Mouse (Mus musculus) retina, postnatal 1 day (tissue): ENCODE measurements around the gene Crygb.
"Not testable (repeated sequence)": the region's sequence is repeated elsewhere in the genome, so short reads cannot be mapped to it uniquely, and the experiment has no call there.

ENCODE experiments used
- DNase-seq: peaks from one replicate; pipeline ENCODE4 v3.0.0-alpha.2; 2012

Crygb gene

DNA sequence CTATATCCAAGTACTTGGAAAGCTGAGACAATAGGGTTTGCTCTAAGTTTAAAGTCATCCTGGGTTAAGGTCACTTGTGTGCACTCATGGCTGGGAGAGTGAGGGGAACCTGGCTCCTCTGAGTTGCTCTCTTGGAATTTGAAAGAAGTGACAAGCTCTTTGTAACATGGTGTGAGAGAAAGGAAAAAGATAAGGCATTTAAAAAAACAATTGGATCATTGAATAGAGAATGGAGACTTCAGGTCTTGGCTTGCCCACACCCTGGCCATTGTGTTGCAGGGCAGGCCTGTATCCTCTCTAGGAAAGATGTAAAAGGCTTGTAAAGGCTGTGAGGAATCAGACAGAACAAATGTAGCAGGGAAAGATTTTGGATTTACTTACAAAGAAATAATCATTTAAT lies 14.2 kb downstream of the Crygb start:
- DNase-seq = no peak

DNA sequence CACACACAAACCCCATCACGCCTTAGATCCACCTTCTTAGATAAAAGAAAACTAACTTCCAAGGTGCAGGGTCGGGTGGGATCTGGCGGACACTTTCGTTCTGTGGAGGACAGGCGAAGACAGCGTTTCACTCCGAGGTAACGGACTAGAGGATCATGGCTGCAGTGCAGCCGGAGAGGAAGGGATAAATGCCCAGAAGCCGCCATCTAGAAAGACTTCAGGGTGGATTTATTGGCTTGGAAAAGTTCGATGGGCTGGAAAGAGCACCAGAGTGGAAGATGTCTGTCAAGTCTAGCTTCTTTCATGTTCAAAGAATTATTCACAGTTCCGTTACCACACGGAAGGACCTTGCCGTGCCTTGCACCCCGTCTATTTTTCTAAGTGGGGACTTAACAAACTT lies 17.9 kb downstream of the Crygb start:
- peak; percentile 62 for DNase-seq

DNA sequence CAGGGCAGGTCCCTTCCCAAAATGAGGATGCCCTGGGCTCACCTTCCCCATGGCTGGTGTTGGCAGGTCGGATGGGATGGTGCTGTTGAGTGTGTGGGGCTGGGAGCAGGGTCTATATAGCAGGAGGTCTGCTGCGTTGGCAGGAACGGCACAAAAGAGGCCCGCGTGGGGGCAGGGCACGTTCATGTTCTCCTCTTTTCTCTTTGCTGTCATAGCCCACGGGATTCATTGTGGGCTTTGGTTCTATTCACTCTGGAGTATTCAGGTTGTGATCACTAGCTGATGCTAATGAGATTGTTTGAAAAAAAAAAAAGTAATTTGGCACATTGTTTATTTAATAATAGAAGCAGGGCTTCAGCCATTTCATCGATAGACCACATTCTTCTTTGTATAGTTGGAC lies 18.7 kb downstream of the Crygb start, which contains the start of gene Crygd:
Crygd (minus strand) TSS at position 101 of the 400 bp plus-strand sequence.
- DNase-seq = no peak

DNA sequence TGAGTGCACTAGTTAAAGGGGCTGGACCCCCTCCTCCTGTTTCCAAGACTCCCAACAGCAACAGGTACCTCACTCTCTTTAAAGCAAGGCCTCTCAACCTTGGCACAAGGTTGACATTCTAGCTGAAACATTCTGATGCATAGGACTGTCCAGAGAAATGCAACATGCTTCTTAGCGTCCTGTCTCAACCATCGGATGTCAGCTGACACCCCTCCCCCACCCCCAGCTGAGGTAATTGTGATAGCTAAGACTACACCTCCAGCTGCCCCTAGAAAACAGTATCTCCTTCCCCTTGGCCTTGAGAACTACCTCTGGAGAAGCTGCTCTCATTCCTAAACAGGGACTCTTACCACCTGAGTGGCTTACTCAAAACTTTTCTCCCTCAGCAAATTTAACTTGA lies 29.9 kb downstream of the Crygb start:
- DNase-seq = no peak

DNA sequence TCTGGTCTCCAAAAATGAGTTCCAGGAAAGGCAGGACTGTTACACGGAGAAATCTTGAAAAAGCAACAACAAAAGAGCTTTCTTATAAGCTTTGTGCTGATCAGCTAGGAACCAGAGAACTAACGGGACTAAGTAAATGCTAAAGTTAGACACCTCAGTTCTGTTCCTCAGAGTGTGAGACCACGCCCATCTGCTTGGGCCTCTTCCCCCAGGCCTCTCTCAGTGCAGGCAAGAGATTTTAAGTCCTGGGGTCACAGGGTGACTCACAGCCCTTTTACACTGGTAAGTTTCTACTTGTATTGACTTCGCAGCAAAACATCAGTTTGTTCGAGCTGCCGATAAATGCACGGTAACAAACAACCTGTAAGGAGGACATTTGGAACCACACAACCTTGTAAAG lies 30.4 kb downstream of the Crygb start:
- no peak for DNase-seq

DNA sequence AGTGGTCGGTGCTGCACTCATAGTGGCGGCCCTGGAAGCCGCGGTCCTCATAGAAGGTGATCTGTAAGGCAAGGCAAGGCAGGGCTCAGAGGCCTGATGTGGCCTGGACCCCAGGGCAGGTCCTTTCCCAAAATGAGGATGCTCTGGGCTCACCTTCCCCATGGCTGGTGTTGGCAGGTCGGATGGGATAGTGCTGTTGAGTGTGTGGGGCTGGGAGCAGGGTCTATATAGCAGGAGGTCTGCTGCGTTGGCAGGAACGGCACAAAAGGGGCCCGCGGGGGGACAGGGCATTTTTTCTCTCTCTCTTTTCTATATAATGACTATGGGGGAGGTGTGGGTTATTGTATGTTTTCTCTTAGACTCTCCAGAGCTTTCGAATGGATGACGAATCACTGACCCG lies 31.1 kb downstream of the Crygb start, which contains the start of gene Cryge:
Cryge (minus strand) TSS at position 198 of the 400 bp plus-strand sequence.
- DNase-seq = not testable (repeated sequence)

DNA sequence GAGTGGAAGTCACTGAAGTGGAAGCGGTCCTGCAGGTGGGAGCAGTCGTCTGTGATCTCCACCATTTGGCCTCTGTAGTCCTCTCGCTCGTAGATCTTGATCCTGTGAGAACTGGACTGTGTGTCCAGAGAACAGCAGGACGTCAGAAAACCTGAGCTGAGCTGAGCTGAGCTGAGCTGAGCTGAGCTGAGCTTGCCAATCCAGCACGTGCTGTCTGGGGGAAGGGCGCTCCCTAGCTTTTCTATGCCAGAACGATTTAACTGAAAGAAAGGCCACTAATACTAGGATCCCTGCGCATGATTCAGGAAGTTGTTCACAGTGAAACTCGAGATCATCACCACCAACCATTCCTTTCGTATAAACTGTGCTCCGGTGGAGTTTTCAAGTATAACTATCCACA lies 33.3 kb downstream of the Crygb start:
- DNase-seq = no peak

DNA sequence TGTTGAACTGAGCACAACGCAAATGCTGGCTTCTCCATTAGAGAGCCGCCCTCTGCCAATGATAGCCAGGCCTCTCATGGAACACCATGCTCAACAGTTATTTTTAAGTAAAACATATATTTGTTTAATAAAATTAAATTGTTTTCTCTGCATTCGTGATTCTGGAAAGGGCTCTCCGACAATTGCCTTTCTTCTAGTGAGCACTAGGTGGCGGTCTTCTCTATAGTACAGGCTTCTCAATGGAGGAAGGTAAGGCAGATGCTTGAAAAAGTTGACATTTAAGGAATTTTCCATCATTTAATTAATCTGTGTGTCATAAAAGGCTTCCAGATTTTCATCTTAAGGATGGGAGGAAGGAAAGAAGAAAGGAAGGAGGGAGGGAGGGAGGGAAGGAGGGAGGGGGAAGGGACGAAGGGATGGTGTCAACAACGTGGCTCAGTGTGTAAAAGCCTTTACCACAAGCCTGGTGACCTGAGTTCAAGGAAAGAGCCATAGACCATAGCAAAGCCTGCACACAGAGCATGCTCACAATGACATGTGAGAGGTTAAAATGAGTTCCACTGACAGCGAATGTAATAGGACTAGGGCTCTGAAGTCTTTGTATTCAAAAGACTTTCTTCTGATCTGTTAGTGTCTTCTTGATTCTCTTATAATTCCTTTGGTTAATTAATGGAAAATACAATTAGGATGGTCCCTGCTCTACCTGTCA lies 35.5 kb downstream of the Crygb start:
- DNase-seq = peak; percentile 54

DNA sequence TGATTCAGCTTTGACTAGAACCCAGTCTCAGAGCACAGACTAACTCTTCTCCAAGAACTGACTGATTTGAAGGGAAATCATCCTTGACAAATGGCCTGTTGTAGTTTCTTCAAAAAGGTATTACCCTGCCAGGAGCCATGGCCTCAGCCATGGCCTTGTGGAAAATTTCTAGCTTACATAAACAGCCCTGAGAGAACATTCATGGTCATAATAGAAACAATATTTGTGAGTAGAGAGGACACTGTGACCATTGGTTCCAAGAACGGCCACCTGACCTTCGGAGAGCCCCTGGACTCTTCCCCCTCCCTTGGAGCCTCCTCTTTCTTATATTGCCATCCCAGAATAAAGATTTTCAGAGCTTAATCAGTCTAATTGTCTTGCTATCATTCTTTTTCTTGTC lies 38.7 kb downstream of the Crygb start:
- DNase-seq = no peak

DNA sequence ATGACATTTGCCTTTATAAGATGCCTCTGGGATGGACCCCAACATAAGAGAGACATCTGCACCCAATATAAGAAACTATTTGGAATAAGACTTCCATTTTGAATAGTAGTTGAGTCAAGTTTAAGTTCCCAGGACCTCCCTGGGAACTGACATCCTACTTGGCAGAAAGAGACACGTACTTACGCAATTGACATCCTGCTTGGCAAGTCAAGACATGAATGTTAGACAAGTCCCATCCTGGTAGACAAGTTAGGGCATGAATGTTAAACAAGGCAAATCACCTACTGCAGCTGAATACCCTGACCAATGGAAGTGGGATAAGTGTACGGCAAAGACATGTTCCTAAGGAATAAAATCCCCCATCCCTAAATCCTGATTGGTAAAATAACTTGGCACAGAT lies 40.3 kb downstream of the Crygb start:
- DNase-seq = no peak

DNA sequence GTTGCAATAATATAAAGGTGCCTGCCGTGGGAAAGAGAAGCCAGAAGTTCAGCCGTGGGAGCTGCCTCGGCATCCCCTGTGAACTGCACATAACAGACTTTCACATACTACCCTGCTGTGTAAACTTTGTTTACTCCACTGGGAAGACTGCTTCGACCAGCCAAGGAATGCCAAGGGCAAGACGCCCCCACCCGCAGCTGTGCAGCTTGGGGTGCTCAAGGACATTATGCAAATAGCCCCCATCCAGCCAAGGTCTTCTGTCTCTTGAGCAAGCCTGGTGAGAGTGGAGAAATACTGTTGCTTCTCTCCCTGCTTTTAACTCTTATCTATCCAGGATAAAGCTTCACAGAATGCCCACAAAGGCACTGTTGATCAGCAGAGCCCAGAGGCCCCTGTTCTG lies 41.3 kb downstream of the Crygb start:
- no peak for DNase-seq

DNA sequence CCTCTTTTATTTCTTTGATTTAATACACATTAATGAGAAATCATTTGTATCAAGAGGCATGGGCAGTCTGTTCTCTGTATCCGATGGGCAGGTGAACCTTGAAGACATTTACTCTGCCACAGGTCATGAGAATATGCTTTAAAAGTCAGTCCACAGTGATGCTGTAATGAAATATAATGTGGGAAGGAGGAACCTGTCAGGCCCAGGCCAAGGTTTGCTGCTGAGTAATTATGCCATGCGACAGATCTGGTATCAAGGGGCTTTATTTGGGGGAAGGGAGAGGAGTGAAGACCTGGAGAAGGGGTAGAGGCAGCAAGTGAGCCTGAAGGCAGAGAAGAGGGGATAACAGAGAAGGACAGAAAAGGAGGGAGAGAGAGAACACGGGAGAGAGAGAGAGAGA lies 42.4 kb downstream of the Crygb start:
- no peak for DNase-seq

DNA sequence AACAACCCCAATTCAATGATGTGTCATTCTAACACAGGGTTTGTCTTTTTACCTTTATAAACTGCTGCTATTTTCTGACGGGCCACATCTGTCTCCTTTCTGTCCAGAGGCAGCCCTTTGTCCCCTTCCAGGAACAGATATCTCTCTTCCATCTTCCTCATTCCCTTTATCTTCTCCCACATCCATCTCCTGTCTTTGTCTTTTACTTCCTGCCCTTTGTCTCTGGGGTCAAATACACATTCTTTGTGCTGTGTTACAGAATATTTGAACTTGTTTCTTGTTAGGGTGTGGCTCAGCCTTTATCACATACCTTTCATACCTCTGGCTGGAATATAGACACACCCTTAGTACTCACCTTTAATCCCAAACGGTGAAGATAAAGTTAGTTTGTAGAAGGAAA lies 44.5 kb downstream of the Crygb start:
- DNase-seq = no peak

DNA sequence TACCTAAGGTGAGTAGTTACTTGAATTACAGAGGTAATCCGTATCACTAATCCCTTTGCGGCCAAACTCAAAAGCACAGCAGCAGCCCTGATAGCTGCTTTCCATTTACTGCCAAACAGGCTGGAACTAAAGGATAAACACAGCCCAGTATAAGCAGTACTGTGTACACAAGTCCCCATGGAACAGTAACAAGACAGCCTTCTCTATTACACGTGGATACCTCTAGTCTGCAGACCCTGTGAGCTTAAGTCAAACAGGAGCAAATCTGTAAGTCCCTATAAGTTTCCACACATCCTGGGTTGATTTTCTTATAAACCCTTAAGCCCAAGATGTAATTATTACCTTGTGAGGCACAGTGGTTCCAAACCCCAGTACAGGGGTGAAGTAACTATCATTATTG lies 46.6 kb downstream of the Crygb start:
- DNase-seq = no peak

DNA sequence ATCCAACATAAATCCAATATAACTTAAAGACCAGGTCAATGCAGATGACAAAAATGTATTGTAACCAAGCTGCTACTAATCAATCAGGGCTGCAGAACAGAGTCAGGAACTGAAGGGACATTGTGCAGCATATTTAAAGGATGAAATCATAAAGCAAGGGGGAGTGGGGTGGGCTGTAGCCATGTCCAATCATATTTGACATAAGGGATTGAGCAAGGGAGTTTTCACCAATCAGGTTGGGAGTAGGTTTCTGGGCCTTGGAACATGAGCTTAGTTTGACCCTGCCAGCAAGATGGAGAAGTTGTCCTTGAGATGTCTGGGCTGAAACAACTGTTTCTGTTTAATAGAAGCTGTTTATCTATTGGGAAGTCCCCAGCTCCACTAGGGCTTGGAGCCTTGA lies 49.4 kb downstream of the Crygb start, which contains the start of gene Akr1cl:
Akr1cl (minus strand) TSS at position 119 of the 400 bp plus-strand sequence.
- DNase-seq = no peak
